Mouse (Mus musculus): ENCODE data around the gene Gm12355. TPM values are rescaled to one million over a fixed set of nuclear protein-coding genes. Genes with fewer than 3 reads are reported as not detected.

Gm12355 gene
- total RNA-seq, 2 experiments from 2014 or later, result 10.4 to 11.6 TPM

- no peak for DNase-seq (ENCODE audit: low spot score in 2 of 2)
Measured at GRCm38 (mm10) chr11:98582551-98583264, 42.8 kb downstream of the Gm12355 start.

- DNase-seq (ENCODE audit: low spot score in 2 of 2), result no peak
Measured at GRCm38 (mm10) chr11:98582030-98582388, 43.5 kb downstream of the Gm12355 start.

GRCm38 (mm10) chr11:98581286-98582029 lies 44.0 kb downstream of the Gm12355 start:
- DNase-seq (ENCODE audit: low spot score in 2 of 2), result no peak

- DNase-seq (ENCODE audit: low spot score in 2 of 2), result no peak
Measured at GRCm38 (mm10) chr11:98580301-98581121, 45.0 kb downstream of the Gm12355 start.

- DNase-seq (ENCODE audit: low spot score in 2 of 2), result no peak
Measured at GRCm38 (mm10) chr11:98577776-98578175, 47.7 kb downstream of the Gm12355 start.

Other genes starting within 250 kb of the Gm12355 start
- gene Tcap, start 241.8 kb downstream of the Gm12355 start, total RNA-seq (2021), result 1 to 10 TPM in 1 of 2 experiments, not detected in 1; 3.5 TPM
- gene Pnmt, start 239.2 kb downstream of the Gm12355 start, total RNA-seq (2021), result 100 to 1,000 TPM; 313 to 497 TPM
- 1 to 10 TPM; 5.3 to 6.2 TPM for gene Pgap3, start 225.2 kb downstream of the Gm12355 start, total RNA-seq (2021)
- 1 to 10 TPM; 2.5 to 3.4 TPM for gene Erbb2, start 213.2 kb downstream of the Gm12355 start, total RNA-seq (2021)
- 10 to 100 TPM; 89.5 to 94.5 TPM for gene Mien1, start 186.7 kb downstream of the Gm12355 start, total RNA-seq (2021)
- gene Grb7, start 179.3 kb downstream of the Gm12355 start, total RNA-seq (2021), result under 1 TPM; 0.30 to 0.61 TPM
- under 1 TPM; 0.46 to 0.86 TPM for gene Ikzf3, start 79.6 kb downstream of the Gm12355 start, total RNA-seq (2021)
- under 1 TPM; 0.22 to 0.43 TPM for gene Zpbp2, start 74.6 kb downstream of the Gm12355 start, total RNA-seq (2021)
- gene Ormdl3, start 38.3 kb downstream of the Gm12355 start, total RNA-seq (2021), result 100 to 1,000 TPM; 118 to 184 TPM
- gene Lrrc3c, start 27.4 kb downstream of the Gm12355 start, total RNA-seq (2021), result not detected
- 10 to 100 TPM; 15.6 to 19.6 TPM for gene Gsdma3, start 699 bp upstream of the Gm12355 start, total RNA-seq (2021)
- gene Gsdma2, start 21.1 kb upstream of the Gm12355 start, total RNA-seq (2021), result 1 to 10 TPM in 1 of 2 experiments, under 1 TPM in 1; 0.89 to 1.1 TPM
- gene Gsdma, start 38.7 kb upstream of the Gm12355 start, total RNA-seq (2021), result not detected
- 100 to 1,000 TPM; 114 to 118 TPM for gene Psmd3, start 56.9 kb upstream of the Gm12355 start, total RNA-seq (2021)
- gene Csf3, start 75.6 kb upstream of the Gm12355 start, total RNA-seq (2021), result not detected
- gene Med24, start 103.8 kb upstream of the Gm12355 start, total RNA-seq (2021), result 10 to 100 TPM; 46.1 to 49.2 TPM
- gene Thra, start 115.0 kb upstream of the Gm12355 start, total RNA-seq (2021), result 10 to 100 TPM; 90.2 to 91.0 TPM
- gene Nr1d1, start 149.7 kb upstream of the Gm12355 start, total RNA-seq (2021), result 100 to 1,000 TPM; 226 to 232 TPM
- gene Msl1, start 169.9 kb upstream of the Gm12355 start, total RNA-seq (2021), result 10 to 100 TPM; 82.3 to 97.4 TPM
- gene Casc3, start 179.2 kb upstream of the Gm12355 start, total RNA-seq (2021), result 10 to 100 TPM; 36.8 to 41.9 TPM
- gene Rapgefl1, start 211.1 kb upstream of the Gm12355 start, total RNA-seq (2021), result under 1 TPM; 0.36 to 0.58 TPM
- gene Wipf2, start 238.0 kb upstream of the Gm12355 start, total RNA-seq (2021), result 10 to 100 TPM; 20.0 to 22.2 TPM